Mouse (Mus musculus): ENCODE data around the gene Zfp128. TPM values are rescaled to one million over a fixed set of nuclear protein-coding genes. Genes with fewer than 3 reads are reported as not detected.
"Not testable (repeated sequence)": the region's sequence is repeated elsewhere in the genome, so short reads cannot be mapped to it uniquely, and the experiment has no call there.

Zfp128 gene
- polyA plus RNA-seq, 1 experiment, result 5.3 TPM

DNA sequence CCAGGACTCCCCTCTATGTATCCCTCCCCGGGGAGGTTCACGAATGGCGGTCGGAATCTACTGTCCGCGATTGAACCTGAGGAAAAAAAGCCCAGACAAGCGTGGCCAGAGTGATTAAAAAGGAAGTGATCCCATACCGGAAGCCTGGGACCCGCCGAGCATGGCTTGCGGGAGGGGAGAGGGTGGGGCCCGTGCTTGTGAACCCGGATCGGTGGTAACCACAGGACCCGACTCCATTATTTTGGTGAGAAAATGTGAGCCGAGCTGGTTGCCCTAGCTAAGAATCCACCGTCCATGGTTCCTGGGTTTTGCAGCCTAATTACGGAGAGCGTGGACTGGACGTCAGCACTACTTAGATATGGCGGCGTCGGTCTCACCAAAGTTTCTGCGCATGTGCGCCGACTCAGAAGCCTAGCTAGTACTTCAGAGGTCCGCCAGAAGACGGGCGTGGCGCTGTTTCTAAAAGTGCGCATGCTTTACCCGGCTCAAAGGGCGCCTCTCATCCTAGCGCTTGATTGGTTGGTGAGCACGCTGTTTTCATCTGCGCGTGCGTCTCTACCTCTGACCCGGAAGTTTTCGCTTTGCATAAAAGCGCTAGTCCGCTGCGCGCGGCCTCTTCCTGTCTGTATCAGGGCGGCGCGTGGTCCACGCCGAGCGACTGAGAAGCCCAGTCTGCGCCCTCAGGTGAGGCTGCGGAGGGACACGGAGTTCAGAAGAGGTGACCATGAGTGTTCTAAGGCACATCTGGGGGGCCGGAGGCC lies 40.9 kb downstream of the Zfp128 start, which contains the start of gene Rps5:
Rps5 (plus strand) TSS at position 586 of the 761 bp plus-strand sequence.
- DNase-seq (ENCODE audit: extremely low spot score in 1 of 2, low spot score in 1 of 2), result peak; percentile 99

DNA sequence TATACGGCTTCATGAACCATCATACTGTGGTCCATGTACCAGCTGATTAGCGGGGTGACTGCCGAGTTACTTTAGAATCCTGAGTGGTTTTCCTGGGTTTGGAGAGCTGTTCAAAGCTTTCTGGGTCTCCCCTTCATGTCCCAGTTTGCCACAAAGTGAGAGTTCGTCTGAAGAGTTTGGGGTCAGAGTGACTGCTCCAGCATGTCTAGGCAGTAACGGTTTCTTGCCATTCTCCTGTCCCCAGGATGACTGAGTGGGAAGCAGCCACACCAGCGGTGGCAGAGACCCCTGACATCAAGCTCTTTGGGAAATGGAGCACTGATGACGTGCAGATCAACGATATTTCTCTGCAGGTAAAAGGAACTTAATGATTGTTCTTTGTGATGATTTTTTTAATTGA lies 41.8 kb downstream of the Zfp128 start:
- DNase-seq (ENCODE audit: extremely low spot score in 1 of 2, low spot score in 1 of 2), result no peak

DNA sequence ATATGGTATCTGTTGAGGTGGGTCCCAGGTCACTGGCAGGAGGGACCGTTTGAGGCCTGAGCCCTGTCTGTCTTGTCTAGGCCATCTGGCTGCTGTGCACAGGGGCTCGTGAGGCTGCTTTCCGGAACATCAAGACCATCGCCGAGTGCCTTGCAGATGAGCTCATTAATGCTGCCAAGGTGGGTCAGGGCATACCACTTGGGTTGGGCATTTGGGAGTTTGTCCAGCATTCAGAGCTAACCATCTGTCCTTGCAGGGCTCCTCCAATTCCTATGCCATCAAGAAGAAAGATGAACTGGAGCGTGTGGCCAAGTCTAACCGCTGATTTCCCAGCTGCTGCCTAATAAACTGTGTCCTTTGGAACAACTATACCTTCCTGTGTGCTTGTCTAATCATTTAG lies 45.3 kb downstream of the Zfp128 start:
- no peak for DNase-seq (ENCODE audit: extremely low spot score in 1 of 2, low spot score in 1 of 2)

DNA sequence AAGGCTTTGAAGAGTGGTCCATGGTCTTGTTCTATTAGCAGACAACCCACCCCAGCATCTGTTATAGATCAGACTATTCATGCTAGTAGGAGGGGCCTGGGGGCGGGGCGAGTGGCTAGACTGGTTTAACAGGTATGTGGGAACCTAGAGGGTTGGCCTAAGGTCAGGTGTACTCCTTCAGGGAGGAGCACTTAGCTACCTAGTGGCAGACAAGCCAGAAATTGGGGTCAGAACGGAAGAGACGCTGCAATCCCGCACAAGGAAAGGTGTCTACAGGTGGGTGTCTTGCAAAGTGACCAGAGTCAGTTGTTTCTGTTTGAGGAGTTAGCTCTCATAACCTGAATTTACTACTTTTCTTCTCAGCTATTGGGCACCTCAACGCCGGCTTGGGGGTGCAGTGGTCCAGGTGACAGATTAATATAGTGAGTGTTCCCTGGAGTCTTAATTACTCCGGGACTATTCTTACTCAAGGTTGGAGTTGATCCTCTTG lies 46.3 kb downstream of the Zfp128 start, which contains the start of gene Rnf225:
Rnf225 (plus strand) TSS at position 226 of the 490 bp plus-strand sequence.
- DNase-seq (ENCODE audit: extremely low spot score in 1 of 2, low spot score in 1 of 2), result no peak

DNA sequence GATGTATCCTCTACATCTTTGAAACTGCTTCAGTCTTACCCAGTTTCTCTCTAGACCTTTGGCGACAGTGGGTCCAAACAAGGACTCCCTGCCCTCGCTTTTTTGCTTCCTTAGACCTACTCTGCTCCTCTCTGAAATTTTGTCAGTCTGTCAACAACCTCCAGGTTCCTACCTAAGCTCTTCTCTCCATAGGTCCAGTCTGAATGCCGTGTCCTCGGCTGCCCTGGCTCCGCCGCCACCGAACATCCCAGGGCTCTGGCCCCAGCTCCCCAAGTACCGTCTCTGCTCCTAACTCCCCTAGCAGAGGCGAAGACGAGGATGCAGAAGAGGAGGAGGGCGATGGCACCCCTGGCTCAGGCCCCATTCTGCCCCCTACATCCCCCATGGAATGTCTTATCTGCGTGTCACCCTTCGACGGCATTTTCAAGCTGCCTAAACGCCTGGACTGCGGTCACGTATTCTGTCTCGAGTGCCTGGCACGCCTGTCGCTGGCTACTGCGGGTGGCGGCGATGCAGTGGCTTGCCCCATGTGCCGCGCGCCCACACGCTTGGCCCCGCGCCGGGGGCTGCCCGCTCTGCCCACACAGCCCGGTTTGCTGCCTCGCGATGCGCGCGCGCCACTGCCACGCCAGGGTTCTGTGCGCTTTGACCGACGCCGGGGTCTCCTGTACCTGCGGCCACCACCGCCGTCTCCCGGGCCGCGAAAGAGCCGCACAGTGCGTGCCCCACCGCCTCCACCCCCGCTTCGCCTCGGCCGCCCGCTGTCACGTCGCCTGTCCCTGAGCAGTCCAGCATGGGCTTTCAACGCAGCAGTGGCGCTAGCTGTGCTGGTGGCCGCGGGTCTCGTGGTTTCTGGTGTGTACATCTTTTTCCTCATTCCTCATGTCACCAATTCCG lies 47.0 kb downstream of the Zfp128 start:
- peak in 1 of 2 experiments; percentile 42 for DNase-seq (ENCODE audit: extremely low spot score in 1 of 2, low spot score in 1 of 2)

DNA sequence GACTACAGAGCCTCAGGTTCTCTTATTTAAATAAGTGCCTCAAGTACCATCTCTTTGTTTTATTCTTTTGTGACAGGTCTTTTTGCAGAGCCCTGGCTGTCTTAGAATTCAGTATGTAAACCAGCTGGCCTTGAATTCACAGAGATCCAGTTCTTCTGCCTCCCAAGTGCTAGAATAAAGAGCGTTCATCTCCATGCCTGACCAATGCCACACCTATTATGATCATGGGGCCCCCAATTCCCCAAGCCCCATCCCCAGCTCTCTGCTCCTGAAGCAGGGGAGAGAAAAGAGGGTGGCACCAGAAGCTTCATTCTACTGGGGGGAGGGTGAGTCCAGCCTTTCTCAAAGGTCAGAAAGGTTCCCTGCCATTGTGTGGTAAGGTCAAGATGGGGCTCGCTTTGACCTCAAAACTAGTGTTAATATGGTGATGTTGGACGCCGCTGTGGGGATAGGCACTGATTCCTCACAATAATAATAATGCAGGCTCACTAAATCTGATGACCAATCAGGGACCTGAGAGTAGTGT lies 52.7 kb downstream of the Zfp128 start:
- no peak for DNase-seq (ENCODE audit: extremely low spot score in 1 of 2, low spot score in 1 of 2)

DNA sequence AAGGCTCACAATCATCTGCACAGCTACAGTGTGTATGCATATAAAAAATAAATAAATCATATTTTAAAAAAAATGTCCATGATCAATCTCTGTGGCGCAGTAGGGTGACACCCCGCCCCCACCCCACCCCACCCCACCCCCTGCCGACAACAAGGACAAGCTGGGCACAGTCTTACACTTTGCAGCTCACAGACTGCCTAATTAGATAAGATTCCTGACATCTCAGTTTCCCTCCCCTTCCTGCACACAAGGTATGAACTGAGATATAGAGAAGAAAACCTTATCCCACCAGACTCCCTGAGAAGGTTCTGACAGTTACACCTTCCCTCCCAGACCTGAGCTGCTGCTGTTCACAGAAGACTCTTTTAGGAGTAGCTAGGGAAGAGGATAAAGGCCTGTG lies 53.8 kb downstream of the Zfp128 start:
- no peak for DNase-seq (ENCODE audit: extremely low spot score in 1 of 2, low spot score in 1 of 2)

DNA sequence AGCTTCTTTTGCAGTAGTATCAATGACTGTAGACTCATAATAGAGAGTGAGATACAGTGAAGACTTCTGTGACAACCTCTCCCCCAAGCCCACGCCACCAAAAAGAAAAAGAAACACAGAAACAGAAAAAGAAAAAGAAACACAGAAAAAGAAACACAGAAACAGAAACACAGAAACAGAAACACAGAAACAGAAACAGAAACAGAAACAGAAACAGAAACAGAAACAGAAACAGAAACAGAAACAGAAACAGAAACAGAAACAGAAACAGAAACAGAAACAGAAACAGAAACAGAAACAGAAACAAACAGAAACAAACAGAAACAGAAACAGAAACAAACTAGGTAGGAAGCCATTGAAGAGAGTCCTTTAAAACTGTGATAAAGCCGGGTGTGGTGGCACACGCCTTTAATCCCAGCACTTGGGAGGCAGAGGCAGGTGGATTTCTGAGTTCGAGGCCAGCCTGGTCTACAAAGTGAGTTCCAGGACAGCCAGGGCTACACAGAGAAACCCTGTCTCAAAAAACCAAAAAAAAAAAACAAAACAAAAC lies 56.4 kb downstream of the Zfp128 start:
- not testable (repeated sequence) for DNase-seq (ENCODE audit: extremely low spot score in 1 of 2, low spot score in 1 of 2)

DNA sequence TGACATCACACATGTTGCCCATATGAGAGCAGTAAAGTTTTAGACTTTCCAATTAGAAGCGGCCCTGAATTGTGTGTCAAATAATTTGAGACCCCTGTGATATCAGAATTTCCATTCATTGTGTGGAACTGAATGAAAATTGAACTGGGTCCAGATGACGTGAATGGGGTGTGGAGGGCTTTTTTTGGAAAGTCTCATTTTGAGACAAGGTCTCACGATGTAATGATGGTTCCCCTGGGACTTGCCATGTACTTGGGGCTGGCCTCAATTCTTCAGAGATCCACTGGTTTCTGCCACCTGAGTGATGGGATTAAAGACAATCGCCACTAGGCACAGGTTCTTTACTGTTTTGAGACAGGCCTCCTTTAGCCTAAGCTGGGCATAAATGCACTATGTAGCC lies 59.6 kb downstream of the Zfp128 start:
- no peak for DNase-seq (ENCODE audit: extremely low spot score in 1 of 2, low spot score in 1 of 2)

Other genes starting within 250 kb of the Zfp128 start
- 0.06 TPM in 1 of 2 replicates, not detected in the other for gene Vmn2r54, start 240.9 kb upstream of the Zfp128 start, polyA plus RNA-seq (2012; rRNA removed)
- not detected in 2 replicates for gene Vmn2r55, start 196.2 kb upstream of the Zfp128 start, polyA plus RNA-seq (2012; rRNA removed)
- gene Vmn2r56, start 146.2 kb upstream of the Zfp128 start, polyA plus RNA-seq (2012; rRNA removed), result 0.06 TPM in 1 of 2 replicates, not detected in the other
- 17.8 and 22.7 TPM in 2 replicates for gene Zscan18, start 77.5 kb upstream of the Zfp128 start, polyA plus RNA-seq (2012; rRNA removed)
- 19.2 and 24.5 TPM in 2 replicates for gene Zfp329, start 62.3 kb upstream of the Zfp128 start, polyA plus RNA-seq (2012; rRNA removed)
- gene Zfp110, start 46.4 kb upstream of the Zfp128 start, polyA plus RNA-seq (2012; rRNA removed), result 8.8 and 10.4 TPM in 2 replicates
- gene Zscan22, start 16.6 kb downstream of the Zfp128 start, polyA plus RNA-seq (2012; rRNA removed), result 12.9 TPM in 2 replicates
- gene Rps5, start 41.1 kb downstream of the Zfp128 start, polyA plus RNA-seq (2012; rRNA removed), result 776 and 848 TPM in 2 replicates
- gene Rnf225, start 46.2 kb downstream of the Zfp128 start, polyA plus RNA-seq (2012; rRNA removed), result 0.69 and 0.86 TPM in 2 replicates
- 5.7 and 6.1 TPM in 2 replicates for gene Zfp324, start 84.7 kb downstream of the Zfp128 start, polyA plus RNA-seq (2012; rRNA removed)
- gene Zfp446, start 96.7 kb downstream of the Zfp128 start, polyA plus RNA-seq (2012; rRNA removed), result 14.1 and 15.1 TPM in 2 replicates
- 0.64 and 1.3 TPM in 2 replicates for gene Slc27a5, start 117.0 kb downstream of the Zfp128 start, polyA plus RNA-seq (2012; rRNA removed)
- gene Trim28, start 117.9 kb downstream of the Zfp128 start, polyA plus RNA-seq (2012; rRNA removed), result 234 and 279 TPM in 2 replicates
- 34.3 and 36.8 TPM in 2 replicates for gene Zbtb45, start 128.9 kb downstream of the Zfp128 start, polyA plus RNA-seq (2012; rRNA removed)
- gene Chmp2a, start 153.6 kb downstream of the Zfp128 start, polyA plus RNA-seq (2012; rRNA removed), result 239 and 244 TPM in 2 replicates
- 362 and 411 TPM in 2 replicates for gene Ube2m, start 157.1 kb downstream of the Zfp128 start, polyA plus RNA-seq (2012; rRNA removed)
- 15.4 and 16.7 TPM in 2 replicates for gene Mzf1, start 173.6 kb downstream of the Zfp128 start, polyA plus RNA-seq (2012; rRNA removed)
- 0.06 TPM in 1 of 2 replicates, not detected in the other for gene Vmn1r85, start 214.0 kb downstream of the Zfp128 start, polyA plus RNA-seq (2012; rRNA removed)
- not detected in 2 replicates for gene Vmn1r86, start 238.7 kb downstream of the Zfp128 start, polyA plus RNA-seq (2012; rRNA removed)